Mouse (Mus musculus) erythroblast, embryonic 14.5 days (primary cell): ENCODE data around the gene Krt19.

Experiments used
- GATA1 ChIP-seq: IDR thresholded peaks from 2 replicates; pipeline ENCODE4 v1.6.1; 2012; ENCODE audit warnings: low read length, inconsistent platforms, mixed read lengths
- TAL1 ChIP-seq: IDR thresholded peaks from 3 replicates; pipeline ENCODE4 v1.6.1; 2012; ENCODE audit warnings: low read length, inconsistent platforms, mixed read lengths

GRCm38 (mm10) chr11:100137693-100138092 lies 10.8 kb downstream of the Krt19 start:
- TF ChIP-seq GATA1 (no peak), TAL1 (no peak)
